Mouse (Mus musculus) spleen, postnatal 4 days (tissue): ENCODE measurements around the gene Tmem63a.
"Not testable (repeated sequence)": the region's sequence is repeated elsewhere in the genome, so short reads cannot be mapped to it uniquely, and the experiment has no call there.

Source experiments
- DNase-seq, 2 experiments: peaks; one replicate each; pipeline ENCODE4 v3.0.0; 2022; ENCODE audit warnings: low spot score in 2 of 2

The Tmem63a gene

DNA sequence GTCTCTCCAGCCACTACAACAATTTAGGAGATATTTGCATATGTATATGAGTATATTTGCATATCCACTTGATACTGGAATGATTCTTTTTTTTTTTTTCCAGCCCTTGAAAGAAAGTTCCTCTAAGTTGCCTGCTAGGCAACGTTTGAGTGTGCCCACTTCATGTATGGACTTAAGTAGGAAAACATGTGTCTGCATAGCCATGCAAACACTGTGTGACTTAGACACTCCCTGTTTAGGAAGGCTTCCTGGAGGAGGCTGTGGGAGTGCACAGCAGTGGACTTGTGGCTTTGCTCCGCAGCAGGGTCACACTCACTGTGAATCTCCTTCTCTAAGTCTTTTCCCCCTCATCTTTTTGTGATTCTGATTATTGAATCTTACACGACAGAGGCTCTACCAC, 16.7 kb downstream of the Tmem63a start:
- no peak for DNase-seq

DNA sequence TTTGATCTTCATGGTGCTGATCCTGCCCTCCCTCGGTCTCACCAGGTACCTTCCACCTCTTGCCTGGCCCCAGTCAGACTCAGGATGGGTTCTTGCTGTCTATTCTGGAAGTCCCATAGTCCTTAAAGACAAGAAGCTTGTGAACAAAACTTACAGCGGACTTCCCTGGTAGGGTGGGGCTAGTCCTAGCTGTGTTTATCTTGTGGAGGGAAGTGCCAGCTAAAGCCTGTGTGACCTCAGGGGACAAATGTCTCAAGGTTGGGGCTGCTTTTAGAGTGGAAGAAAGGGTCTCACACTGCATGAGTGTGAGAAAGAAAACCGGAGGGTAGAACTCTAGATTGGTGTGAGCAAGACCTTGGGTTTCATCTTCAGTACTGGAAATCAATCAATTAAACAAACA, 23.6 kb downstream of the Tmem63a start:
- no peak for DNase-seq

DNA sequence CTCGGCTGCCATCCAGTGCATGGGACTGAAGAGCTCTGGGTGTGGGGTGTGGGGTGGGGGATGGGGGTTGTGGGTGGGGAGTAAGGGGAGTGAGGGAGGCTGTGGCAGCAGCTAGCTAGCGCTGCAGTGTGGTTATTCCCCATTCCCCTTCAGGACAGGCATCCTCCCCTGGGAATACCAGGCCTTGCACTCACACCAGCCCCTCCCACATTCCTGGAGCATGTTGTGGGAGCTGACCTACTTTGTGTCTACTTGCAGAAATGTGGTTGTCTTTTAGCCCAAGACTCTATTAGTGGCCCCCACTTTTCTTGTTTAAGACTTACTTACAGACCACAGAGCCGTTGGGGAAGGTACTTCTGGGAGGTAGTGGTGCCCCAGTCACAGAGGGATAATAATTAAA, 24.4 kb downstream of the Tmem63a start:
- DNase-seq: no peak

DNA sequence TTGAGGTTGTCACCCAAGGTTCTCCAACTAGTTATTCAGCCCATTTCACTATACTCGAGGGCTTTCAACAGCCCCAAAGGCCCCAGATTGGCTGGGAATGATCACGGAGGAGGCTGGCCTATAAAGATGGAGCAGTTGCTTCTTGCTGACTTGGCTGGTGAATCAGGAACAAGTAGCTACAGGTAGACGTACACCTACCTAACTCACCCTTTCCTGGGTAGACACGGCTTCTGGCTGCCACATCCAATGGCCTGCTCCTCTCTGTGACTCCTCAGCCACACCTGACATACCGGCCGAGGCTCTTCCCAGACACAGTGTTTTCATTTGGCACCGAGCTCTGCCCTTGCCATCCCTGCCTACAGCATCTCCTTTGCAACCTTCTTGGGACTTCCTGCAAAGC, 25.1 kb downstream of the Tmem63a start:
- DNase-seq: no peak

DNA sequence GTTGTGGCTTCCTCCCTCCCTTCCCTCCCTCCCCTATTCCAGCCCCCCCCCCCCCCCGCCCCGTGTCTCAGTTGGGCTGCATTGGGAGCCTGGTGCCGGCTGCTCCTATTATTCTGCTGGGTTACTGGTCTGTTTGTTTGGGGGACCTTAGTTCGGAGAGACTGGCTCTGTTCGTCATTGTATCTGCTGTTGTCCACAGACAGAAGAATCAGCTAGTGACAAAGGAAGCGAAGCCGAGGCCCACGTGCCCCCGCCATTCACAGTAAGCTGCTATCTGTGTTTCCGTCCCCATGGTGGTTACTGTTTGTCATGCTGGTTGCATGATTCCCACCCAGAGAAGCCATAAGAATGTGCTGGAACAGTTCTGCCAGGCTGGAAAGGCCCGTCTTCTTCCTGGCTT, 30.8 kb downstream of the Tmem63a start:
- no peak for DNase-seq

DNA sequence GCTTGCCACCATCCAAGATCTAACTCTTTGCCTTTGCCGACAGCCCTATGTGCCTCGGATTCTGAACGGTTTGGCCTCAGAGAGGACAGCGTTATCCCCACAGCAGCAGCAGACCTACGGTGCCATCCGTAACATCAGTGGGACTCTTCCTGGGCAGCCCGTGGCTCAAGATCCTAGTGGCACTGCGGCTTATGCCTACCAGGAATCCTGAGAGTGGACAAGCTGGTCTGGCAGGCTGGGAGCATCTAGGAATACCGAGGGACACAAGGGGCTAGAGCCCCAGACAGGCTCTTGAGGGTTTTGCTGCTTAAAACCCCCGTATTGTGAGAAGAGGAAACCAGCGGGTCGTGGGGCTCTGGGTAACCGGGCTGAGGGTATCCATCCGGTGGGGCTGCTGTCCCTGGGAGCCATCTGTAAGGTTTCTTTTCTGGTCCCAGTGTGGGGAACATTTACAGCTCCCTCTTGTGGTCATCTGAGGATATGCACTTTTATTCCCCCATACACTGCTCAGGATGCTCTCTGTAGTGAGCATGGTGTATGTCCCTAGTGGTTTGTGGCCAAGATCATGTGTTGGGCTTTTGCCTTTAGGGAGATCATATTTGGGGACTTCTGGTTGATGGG, 32.1 kb downstream of the Tmem63a start:
- peak in 1 of 2 experiments; percentile 43 for DNase-seq

DNA sequence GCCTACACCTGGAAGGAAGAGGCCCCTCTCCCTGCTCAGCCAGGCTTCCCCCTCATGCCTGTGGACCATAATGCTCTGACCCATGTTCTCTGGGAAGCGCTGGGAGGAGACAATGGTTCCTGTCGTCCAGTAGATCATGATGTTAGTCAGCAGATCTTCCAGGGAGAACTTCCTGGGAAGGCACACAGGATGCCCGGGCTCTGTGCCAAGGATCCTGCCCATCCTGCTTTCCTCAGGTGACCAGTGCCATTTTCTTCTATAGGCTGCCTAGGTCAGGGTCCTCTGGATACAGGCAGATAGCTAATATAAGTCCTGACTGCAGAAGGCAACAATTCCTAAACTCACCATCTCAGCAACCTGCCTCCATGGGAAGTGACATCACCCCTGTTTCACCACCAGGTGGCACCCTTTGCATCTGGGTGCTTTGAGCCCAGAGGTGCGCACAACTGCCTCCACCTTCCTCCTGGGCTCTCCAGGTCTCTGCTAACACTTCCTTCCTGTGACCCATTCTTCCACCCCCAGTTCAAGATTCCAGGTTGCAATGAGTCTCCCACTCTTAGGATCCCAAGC, 34.1 kb downstream of the Tmem63a start:
- peak; percentile 61 to 86 for DNase-seq

DNA sequence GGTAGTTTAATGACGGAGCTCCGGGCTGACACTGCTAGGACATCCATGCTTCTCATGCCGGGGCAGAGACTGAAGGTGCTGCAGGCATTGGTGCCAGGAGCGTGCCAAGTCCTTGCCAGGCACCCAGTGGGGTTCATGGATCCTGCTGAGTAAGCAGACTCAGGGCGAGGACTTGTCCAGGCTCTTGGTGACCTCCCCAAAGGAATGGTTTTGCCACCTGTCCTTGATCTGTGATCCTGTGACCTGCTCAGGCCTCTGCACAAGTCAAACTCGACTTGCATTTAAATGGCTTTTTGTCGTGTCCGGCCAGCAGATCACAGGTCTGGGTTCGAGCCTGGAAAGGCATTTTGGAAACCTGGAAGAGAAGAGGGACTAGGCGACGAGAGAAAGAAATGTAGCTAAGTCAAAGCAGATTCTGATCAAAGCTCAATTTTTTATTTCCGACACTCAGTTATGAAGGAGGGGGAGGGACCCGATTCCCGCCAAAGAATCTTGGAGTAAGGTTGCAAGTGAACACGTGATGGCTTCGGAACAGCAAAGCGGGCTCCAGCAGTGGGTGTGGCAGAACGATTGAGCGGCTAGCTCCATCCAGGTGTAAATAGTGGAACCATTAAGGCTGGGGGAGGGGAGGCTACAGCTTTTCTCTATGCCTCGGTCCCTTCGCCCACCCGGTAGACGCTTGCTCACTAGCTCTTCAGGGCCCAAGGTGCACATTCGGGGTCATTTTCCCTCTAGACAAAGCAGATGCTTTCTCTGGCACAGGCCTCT, 37.5 kb downstream of the Tmem63a start:
- no peak for DNase-seq

DNA sequence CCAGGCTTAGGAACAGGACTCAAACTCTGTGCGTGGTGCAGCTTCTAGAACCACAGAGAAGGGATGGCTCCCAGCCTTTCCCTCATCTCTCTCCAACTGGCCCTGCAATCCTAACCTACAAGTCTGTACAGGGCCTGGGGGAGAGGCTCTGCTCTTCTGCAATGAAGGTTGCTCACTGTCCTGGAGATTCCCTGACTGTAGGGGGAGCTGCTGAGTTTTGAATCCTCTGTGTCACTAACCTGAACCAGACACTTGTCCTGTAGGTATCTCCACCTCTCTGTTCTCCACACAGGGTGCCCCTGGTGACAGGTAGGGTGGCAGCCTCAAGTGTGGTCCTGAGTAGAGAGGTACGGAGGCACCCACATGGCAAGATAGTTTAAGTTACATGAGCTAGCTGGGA, 38.3 kb downstream of the Tmem63a start:
- DNase-seq: no peak

DNA sequence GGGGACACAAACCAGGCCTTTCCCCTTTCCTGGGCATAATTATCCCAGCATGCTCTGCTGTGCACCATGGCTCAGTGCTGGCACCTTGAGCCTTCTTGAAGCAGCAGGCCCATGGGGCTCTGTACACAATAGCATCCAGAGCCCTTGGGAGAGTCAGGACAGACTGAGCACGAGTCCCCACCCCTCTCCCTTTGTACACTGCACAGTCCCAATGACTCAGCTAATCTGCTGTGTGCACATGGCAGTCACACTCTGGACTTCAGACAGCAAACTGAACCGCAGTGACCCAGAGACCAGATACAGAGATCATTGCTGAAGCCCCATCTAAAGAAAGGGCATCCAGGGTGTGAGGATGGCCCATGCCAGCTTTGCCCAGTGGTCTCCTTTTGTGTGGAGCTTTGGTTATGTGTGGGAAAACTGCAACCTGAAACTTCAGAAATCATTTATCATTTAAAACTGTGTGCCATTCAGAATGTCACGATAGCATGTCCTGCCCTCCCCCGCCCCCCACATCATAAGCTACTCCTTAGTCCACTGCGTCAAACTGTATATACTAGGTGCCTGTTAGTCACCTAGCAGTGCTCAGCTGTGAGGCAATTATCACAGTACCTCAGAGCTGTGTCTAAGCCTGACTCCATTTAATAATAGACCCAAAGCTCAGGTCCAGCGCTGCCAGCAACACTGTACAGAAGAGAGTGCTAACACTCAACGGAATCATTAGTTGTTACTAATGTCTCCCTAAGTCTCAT, 39.3 kb downstream of the Tmem63a start:
- DNase-seq: not testable (repeated sequence)

DNA sequence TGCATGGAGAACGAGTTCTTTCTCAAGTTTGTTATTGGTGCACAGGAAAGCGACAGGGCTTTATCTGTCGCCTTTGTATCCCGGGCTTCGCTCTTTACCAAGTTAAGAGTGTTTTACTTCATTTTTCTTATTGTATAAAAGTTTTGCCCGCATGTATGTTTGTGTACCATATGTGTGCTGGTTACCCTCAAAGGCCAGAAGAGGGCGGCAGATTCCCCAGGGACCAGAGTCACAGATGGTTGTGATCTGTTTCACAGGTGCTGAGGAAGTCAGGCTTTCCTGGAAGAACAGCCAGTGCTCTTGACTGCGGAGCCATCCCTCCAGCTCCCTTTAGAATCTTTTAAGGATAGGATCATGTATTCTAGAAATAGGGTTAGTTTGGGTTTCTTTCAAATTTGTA, 44.6 kb downstream of the Tmem63a start:
- no peak for DNase-seq

DNA sequence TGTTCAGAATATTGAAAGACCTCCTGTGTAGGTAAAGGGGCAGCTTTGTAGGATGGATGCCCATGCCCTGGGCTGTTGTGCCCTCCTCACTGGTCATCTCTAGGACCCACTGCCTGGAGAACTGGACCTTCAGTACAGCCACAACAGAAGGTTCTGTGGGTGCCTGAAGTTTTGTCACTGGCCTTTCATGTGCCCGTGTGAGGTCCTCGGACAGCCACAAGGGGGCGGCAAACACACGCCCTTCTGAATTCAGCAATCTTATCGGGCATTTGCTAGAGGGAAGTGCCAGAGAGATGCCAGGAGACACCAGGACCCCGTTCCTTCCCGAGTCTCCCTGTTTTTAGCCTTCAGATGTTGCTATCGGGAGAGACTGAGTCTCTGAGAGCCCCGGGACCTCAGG, 45.6 kb downstream of the Tmem63a start:
- DNase-seq: peak; percentile 74 to 91

DNA sequence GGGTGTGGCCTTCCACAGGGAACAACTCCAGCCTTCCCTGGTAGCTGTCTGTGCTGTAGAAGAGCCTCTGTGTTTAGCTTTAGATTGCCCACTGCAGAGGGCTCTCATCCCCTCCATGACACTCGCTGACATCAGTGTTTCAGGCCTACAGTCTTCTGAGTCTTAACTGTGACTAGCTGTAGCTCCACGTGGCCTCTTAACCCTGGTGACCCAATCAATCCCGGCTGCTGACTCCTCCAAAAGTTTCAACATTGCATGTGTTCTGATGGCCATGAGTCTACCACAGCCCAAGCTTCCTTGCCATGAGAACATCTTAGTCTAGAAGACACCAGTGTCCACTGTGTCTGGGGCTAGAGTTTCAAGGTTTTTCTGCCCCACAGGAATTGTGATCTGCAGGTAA, 48.5 kb downstream of the Tmem63a start:
- DNase-seq: no peak

DNA sequence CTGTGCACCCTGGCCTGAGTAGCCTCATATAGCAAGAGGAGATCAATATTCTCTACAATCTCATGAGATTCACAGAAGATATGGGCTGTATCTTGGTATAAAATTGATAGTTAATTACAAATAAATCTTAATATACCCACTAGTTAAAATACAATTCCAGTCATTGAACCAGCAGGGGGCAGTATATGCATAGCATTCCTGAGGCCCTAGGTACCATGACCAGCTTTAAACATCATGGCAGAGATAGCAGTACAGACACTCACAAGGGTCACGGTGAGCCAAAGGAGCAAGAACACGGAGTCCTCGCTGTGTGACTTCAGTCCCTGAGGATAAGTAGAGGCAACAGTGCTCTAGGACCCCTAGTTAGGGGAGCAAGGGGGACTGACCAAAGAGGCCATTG, 50.0 kb downstream of the Tmem63a start:
- no peak for DNase-seq

DNA sequence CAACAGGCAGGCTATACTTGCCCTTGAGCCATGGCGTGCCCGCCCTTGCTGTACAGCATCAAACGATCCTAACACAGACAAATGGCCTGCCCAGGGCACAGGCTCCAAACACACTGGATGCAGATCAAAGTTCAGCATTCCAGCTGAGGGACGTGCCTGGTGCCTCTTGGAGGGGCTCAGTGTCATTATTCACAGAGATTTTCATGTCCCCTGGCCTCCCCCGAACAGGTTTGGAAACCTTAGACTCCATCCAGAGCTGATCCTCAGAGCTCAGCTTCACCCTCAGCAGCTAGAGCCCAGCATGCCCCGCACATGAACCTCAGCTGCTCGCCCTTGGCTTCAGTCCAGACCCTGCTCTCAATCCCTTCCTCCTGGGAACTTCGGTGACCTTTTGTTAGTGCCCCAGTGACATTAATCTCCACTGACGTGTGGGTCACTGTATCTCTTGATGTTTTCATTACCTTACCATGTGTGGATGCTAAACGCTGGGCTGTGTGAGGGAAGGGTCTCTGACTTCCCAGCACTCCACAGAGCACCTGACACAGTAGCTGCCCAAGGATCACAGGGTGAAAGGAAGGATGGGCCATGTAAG, 58.5 kb downstream of the Tmem63a start:
- no peak for DNase-seq

DNA sequence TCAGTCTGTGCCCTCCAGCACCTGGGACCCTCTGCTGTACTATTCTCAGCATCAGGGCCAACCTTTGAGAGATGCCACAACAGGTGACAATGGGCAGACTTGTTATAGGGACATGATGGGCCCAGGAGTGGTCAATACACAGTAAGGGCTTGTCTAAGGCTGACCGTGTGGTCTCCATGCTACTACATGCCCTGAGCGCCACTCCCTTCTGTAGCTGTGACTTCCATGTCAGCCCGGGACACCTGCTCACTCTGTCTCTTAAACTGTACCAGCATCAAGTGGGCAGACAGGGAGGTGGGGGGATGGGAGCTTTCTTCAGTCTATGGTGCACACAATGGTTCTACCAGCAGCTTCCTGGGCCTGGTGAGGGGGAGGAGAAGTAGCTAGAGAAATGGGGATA, 59.1 kb downstream of the Tmem63a start:
- DNase-seq: no peak

DNA sequence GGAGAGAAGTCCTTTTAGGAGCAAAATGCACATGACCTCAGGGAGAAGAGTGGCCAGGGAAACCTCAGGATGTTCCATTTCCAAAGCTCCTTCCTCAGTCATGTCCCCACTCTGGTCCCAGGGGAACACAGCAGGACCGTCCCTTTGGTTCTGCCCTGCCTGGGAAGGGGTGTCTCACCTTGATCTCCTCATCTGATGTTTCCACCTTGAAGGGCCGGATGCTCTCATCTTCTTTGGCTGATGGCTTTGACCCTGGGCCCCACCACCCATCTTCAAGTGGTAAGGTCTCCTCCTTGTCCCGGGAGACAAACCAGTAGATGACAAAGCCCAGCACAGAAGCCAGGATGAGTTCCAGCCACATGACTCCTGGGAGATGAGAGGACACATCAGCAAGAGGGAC, 59.5 kb downstream of the Tmem63a start:
- DNase-seq: no peak

DNA sequence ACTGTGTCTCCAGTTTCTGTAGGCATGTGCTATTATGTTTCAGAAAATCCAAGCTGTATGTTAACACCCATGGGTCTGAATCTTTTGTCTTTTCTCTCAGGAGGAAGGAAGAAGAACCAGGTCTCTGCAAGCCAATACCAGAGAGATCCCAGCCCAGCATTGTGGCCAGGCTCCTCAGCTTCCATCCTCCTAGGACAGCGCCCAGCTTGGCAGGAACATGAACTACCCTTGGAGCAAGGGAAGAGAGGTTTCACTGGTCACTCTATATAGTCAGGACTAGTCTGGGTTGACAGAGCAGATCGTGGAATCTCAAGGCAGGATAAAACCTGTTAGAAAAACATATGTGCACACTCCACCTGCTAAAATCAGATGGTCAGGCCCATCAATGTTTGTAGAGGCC, 61.6 kb downstream of the Tmem63a start:
- DNase-seq: no peak

DNA sequence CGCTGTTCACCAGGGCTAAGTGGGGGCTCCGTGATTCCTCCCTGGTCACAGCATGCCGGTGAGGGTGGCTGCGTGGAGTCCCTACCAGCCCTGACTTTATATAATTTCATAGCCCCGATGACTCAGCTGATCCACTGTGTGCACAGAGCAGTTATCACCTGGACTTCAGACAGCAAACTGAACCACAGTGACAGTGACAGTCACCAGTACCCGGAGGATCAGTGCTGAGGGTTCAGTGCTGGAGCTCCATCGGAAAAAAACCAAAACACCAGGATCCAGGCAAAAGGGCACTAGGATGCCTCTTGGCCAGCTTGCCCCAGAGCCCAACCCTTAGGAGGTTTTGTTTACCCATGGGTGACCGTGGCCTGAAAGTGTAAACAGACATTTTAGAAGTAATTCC, 63.2 kb downstream of the Tmem63a start:
- DNase-seq: no peak

DNA sequence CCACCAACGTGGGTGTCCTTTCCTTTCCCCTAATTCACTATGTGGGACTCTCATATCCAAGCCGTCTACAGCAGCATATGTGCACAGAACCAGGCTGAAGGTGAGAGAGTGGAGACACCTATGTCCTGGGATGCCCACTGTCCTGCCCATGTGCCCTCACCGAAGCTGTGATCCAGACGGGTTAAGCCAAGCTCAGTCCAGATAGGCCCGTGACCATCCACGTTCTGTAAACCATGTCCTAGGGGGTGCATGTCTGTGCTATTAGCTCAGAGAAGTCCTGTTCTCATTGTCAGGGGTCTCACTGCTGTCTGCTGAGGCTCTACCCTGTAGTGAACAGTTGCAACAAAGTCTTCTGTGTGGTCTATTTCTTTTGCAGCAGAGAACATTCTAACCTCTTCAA, 65.7 kb downstream of the Tmem63a start:
- DNase-seq: no peak

DNA sequence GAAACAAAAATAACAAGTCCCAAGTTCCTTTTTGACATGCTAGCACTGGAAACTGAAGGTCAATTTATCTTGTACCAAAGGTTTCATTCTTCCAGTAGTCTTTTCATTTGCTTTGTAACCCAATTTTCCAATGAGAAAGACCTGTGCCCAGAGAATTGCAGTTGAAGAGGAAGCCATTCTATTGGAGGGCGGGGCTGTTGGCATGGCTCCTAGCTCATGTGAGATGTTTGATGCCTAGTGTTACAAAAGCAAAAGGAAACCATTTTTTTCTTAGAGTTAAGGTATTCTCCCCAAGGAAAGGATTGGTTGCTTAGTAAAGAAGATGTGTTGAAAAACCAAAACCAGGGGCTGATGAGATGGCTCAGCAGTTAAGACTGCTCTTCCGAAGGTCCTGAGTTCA, 66.1 kb downstream of the Tmem63a start:
- DNase-seq: no peak

DNA sequence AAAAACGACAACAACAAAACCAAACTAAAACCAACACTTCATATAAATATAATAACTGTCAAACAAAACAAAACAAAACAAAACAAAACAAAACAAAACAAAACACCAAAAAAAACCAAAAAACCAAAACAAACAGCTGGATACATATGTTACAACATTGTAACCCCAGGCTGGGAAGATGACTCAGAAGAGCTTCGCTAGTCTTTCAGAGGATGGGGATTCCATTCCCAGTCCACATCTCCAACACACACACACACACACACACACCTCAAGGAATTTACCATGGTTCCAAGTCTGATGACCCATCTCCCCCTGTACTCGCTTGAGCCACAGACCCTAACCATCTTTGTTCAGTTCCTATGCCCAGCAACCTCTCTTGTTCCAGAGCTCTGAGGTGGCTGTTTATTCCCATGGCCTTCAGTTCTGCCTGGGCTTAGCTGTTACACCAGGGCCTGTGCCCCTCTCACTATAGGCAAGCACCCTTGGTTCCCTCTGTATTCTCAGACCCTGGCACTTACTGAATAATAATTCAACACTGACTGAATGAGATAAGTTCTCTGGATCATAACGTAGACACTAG, 67.0 kb downstream of the Tmem63a start:
- DNase-seq: no peak
